In the genomic region with DNA sequence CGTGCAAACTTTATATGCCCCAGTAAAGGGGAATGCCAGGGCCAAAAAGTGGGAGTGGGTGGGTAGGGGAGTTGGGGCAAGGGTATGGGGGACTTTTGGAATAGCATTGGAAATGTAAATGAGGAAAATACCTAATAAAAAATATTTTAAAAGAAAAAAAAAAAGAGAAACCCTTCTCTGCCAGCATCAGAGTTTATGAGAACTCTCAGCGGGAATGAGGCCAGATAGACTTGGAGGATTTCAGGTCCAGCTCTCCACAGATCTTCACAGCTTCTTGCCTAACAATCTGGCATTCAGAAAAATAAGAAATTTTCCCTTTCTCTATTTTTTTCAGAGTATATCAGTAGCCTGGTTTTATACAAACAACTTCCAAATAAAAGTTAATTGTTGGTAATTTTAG, we compare ENCODE assay signal across 27 mouse cellular contexts. TPM values are rescaled to one million over a fixed set of nuclear protein-coding genes. Genes with fewer than 3 reads are reported as not detected.
"Had no signal": no experiment of that assay in that cellular context is flagged by ENCODE, and none has a peak within 500 bp of the region (broad histone marks: within the 10 kb centered on the region; RNA-seq: fewer than 3 reads in every experiment).

No protein-coding gene starts in this region.

- H3K27ac ChIP-seq: heart, embryonic 10.5 days; heart, embryonic 13.5 days; heart, embryonic 15.5 days; hindbrain, embryonic 10.5 days; hindbrain, embryonic 12.5 days; hindbrain, embryonic 14.5 days; intestine, embryonic 15.5 days; layer of hippocampus, adult 2 months; left cerebral cortex, adult 2 months; limb, embryonic 10.5 days; limb, embryonic 12.5 days; liver, embryonic 13.5 days had no signal

- H3K4me1 ChIP-seq: heart, embryonic 10.5 days; hindbrain, embryonic 10.5 days; hindbrain, embryonic 12.5 days; intestine, embryonic 15.5 days; limb, embryonic 10.5 days; limb, embryonic 12.5 days had no signal

- H3K9ac ChIP-seq: heart, embryonic 13.5 days; heart, embryonic 15.5 days; hindbrain, embryonic 12.5 days; hindbrain, embryonic 14.5 days; intestine, embryonic 15.5 days; limb, embryonic 12.5 days; liver, embryonic 13.5 days had no signal

- H3K4me3 ChIP-seq: heart, embryonic 10.5 days; heart, embryonic 13.5 days; heart, embryonic 15.5 days; hindbrain, embryonic 10.5 days; hindbrain, embryonic 12.5 days; intestine, embryonic 15.5 days; layer of hippocampus, adult 2 months; left cerebral cortex, adult 2 months; limb, embryonic 10.5 days; limb, embryonic 12.5 days; liver, embryonic 13.5 days had no signal

- H3K9me3 ChIP-seq: heart, embryonic 10.5 days; heart, embryonic 13.5 days; heart, embryonic 15.5 days; hindbrain, embryonic 10.5 days; hindbrain, embryonic 12.5 days; intestine, embryonic 15.5 days; limb, embryonic 10.5 days; limb, embryonic 12.5 days; liver, embryonic 13.5 days had no signal

- H3K27me3 ChIP-seq: heart, embryonic 13.5 days; heart, embryonic 15.5 days; hindbrain, embryonic 12.5 days; intestine, embryonic 15.5 days; limb, embryonic 12.5 days; liver, embryonic 13.5 days had no signal

- DNase-seq: gastrocnemius, postnatal 25 days; heart, postnatal 14 days; heart, postnatal 4 days; kidney, adult 18-20 months; kidney, adult 8-10 months; kidney, postnatal 10 days; kidney, postnatal 25 days; kidney, postnatal 4 days; liver; liver, embryonic 13.5 days had no signal

- H3K4me2 ChIP-seq: heart, embryonic 13.5 days; heart, embryonic 15.5 days; hindbrain, embryonic 12.5 days; hindbrain, embryonic 14.5 days; intestine, embryonic 15.5 days; limb, embryonic 12.5 days; liver, embryonic 11.5 days; liver, embryonic 13.5 days had no signal

- ATAC-seq: forebrain, embryonic 16.5 days; hindbrain, embryonic 16.5 days; inflammation-experienced regulatory T-cells, adult 6 months; intestine, embryonic 15.5 days; intestine, postnatal 0 days had no signal

- H3K36me3 ChIP-seq: intestine, embryonic 15.5 days had no signal

RNA-seq across cellular contexts. Expression of gene Coro6, which starts 25.2 kb away (rescaled TPM):
- total RNA-seq: granulocyte monocyte progenitor cell, adult 5-6 weeks had no signal
- polyA plus RNA-seq: forebrain, embryonic 16.5 days; inflammation-experienced regulatory T-cells, adult 6 months had no signal
